ENCODE assay signal across 1 mouse cellular context in the genomic region with DNA sequence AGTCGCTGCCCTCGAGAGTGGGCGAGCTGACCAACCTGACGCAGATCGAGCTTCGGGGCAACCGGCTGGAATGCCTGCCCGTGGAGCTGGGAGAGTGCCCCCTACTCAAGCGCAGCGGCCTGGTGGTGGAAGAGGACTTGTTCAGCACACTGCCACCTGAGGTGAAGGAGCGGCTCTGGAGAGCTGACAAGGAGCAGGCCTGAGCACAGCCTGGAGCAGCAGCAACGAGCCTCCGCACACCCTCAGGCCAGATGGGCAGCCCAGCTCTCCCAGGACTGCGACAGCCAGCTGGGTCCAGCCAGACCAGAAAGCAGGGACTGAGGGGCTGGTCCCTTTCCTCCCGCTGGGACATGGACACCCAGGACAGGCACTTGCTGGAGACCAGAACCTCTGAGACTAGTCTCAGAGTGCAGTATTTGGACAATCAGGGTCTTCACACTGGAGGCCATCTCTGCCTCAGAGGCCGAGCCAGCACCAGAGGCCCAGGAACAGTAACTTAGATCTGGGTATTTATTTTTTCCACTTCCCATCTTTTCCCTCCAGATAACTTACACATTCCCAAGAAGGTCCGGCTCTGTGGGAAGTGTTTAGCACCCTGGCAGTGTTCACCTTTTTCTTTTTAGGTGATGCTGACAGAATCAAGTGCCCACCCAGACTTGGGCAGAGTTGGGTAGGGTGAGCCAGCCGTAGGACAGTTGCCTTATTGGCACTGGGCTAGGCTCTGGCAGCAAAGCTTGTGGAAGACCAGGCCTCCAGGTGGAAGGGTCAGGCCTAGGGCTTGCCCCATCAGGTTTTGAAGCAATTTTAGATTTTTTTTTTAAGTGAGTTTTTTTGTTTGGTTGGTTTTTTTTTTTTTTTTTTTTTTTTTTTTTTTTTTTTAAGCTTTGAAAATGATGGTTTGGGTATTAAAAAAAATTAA.
TF ChIP-seq lines count a peak whose summit lies in the region.

No protein-coding gene starts in this region.

TF ChIP-seq in ES-E14, 5 proteins besides CTCF, POLR2A, EP300 and RAD21:
- TF ChIP-seq ZNF384 (IDR thresholded peaks at IDR 0.05; ENCODE audit: low read depth, low read length) (peak; percentile 82), HCFC1 (IDR thresholded peaks at IDR 0.05; ENCODE audit: borderline replicate concordance, insufficient read depth, low read length) (no peak)
TF ChIP-seq in ES-E14: peak in this region for 1.
